Mouse (Mus musculus) forebrain, postnatal 0 days (tissue): ENCODE measurements at regions not wholly inside any gene's neighbourhood (a gene's known extent, or its start where the extent isn't known, plus 50 kb on each side); places are given as distances from the start of the nearest gene placed in this dataset.

Source experiments
- ATAC-seq: fragments of 200-750 bp; cut with Nextera tagmentation; 2 replicates; pipeline ENCODE4 v1.8.0; 2017; ENCODE audit warnings: mild to moderate bottlenecking, moderate library complexity
- DNase-seq: peaks from one replicate; pipeline ENCODE4 v3.0.0-alpha.2; 2015
- H3K27ac ChIP-seq: fragments of 300-500 bp; sonication (generic); 2 replicates; pipeline ENCODE4 v1.5.1; 2014; ENCODE audit warnings: low read depth, mild to moderate bottlenecking, antibody characterized with exemption, low read length, moderate library complexity, mixed read lengths
- H3K27me3 ChIP-seq: fragments of 300-500 bp; sonication (generic); 2 replicates; pipeline ENCODE4 v1.6.1; 2014; ENCODE audit warnings: mild to moderate bottlenecking, low read length, mixed read lengths; ENCODE audit not compliant: insufficient read depth
- H3K36me3 ChIP-seq: fragments of 300-500 bp; sonication (generic); 2 replicates; pipeline ENCODE4 v1.6.1; 2014; ENCODE audit warnings: mild to moderate bottlenecking, moderate library complexity; ENCODE audit not compliant: insufficient read depth
- H3K4me1 ChIP-seq: fragments of 300-500 bp; sonication (generic); 2 replicates; pipeline ENCODE4 v1.6.1; 2014; ENCODE audit warnings: antibody characterized with exemption; ENCODE audit not compliant: insufficient read depth
- H3K4me2 ChIP-seq: fragments of 300-500 bp; sonication (generic); 2 replicates; pipeline ENCODE4 v1.6.1; 2014; ENCODE audit warnings: low read depth, mild to moderate bottlenecking, moderate library complexity
- H3K4me3 ChIP-seq: fragments of 300-500 bp; sonication (generic); 2 replicates; pipeline ENCODE4 v1.5.1; 2014; ENCODE audit warnings: low read depth, low read length, mixed read lengths
- H3K9ac ChIP-seq: fragments of 300-500 bp; sonication (generic); 2 replicates; pipeline ENCODE4 v1.6.1; 2014; ENCODE audit warnings: mild to moderate bottlenecking
- H3K9me3 ChIP-seq: fragments of 300-500 bp; sonication (generic); 2 replicates; pipeline ENCODE4 v1.6.1; 2016; ENCODE audit warnings: low read length
- CTCF ChIP-seq: sonication (generic); IDR thresholded peaks from 2 replicates; pipeline ENCODE4 v1.5.1; 2016; ENCODE audit warnings: antibody characterized with exemption, control low read depth, low read depth
- WGBS: fragments of 180-500 bp; shearing (Covaris S2); extraction: QIAGEN DNeasy Blood & Tissue Kit; methylation state at CpG from one replicate; pipeline ENCODE4 v1.1.7; 2014; 5-methylcytosine and 5-hydroxymethylcytosine counted together

DNA sequence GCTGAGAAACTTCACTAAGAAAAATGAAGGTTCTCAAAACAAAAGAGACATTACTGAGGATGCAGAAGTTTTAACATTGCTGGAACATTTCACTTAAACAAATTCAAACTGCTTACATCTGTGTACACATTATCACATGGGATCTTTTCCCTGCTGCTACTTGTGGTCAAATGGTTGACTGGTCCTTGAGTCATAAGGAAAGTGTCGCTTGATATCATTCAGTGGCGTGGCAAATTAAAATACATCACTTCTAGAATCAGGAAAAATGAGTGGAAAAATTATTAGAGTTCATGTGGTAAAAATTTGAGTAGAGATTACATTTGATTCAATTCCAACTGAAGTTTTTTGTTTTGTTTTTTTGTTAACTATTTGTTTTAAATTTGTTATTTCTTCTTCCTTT, 420.2 kb upstream of the Adgrl2 start:
- no peaks in the 10 kb centered on the region for H3K4me1 ChIP-seq
- no peak overlapping the region for H3K27ac ChIP-seq
- ATAC-seq (no peak), DNase-seq (no peak)
- 98% methylated on average over 2 of the region's 2 CpGs for WGBS
- H3K4me3 ChIP-seq = no peak overlapping the region
- no peak for TF ChIP-seq CTCF
- H3K27me3 ChIP-seq = no peaks in the 10 kb centered on the region
- H3K4me2 ChIP-seq = no peak overlapping the region
- no peaks in the 10 kb centered on the region for H3K36me3 ChIP-seq
- H3K9ac ChIP-seq = no peak overlapping the region
- H3K9me3 ChIP-seq = no peaks in the 10 kb centered on the region

DNA sequence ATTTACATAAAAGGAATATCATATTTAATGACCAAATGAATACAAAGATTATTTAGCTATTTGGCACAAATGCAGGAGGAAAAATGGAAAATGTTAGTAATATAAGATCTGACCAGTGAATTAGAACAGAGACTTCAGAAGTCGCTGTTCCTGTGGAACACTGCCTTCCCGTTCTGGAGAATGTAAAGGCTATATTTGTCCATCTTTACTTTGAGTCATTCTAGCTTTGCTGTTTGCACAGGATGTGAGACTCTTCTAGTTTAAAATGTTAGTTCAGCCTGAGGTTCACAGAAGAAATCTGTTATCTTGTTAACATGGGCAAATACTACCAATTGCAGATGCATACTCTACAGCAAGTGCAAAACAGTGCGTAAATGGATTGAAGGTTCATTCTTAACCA, 418.5 kb upstream of the Adgrl2 start:
- H3K9me3 ChIP-seq = no peaks in the 10 kb centered on the region
- no peak overlapping the region for H3K4me2 ChIP-seq
- 91% methylated on average over 3 of the region's 3 CpGs for WGBS
- H3K27me3 ChIP-seq = no peaks in the 10 kb centered on the region
- no peak overlapping the region for H3K27ac ChIP-seq
- H3K9ac ChIP-seq = no peak overlapping the region
- no peak overlapping the region for H3K4me3 ChIP-seq
- H3K4me1 ChIP-seq = no peaks in the 10 kb centered on the region
- DNase-seq = no peak
- no peak for ATAC-seq
- TF ChIP-seq CTCF = no peak
- H3K36me3 ChIP-seq = no peaks in the 10 kb centered on the region

DNA sequence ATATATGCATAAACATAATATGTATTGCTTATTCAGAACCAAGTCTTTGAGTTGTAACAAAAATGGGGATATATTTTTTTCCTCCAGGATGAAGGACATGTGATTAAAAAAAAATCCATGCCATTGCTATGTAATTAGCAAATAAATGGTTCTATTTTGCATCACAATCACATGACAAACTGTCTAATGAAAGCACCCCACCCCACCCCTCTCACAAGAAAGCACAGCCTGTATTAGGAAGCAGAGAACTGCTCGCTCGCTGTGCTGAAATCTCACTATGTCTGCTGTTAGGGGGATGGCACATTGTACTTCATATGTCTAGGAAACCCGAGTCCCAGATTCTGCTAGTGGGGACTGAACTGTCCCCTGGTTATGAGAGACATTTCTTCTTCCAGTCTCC, 415.5 kb upstream of the Adgrl2 start:
- Histone ChIP-seq H3K9ac (no peak overlapping the region), H3K36me3 (no peaks in the 10 kb centered on the region), H3K9me3 (no peaks in the 10 kb centered on the region), H3K4me1 (no peaks in the 10 kb centered on the region), H3K27ac (no peak overlapping the region), H3K4me3 (no peak overlapping the region), H3K4me2 (no peak overlapping the region), H3K27me3 (no peaks in the 10 kb centered on the region)
- no peak for ATAC-seq
- DNase-seq = no peak
- 37% methylated on average over 3 of the region's 3 CpGs for WGBS
- no peak for TF ChIP-seq CTCF

DNA sequence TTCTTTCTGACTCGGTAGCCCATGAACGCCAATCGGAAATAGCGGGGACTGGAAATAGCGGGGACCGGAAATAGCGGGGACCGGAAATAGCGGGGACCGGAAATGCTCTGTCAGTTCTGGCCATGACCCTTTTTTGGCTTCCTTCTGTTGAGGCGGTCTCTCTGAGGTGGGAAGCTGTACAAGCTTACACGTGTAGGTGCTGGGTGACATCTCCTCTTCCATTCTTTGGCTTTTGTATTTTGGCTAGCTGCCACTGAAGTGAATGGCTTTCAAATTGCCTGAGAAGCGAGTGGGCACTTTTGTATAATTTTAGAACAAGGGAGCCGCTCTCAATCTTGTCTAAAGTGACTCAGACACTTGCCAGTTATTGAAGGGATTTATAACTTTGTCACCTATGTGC, 414.3 kb upstream of the Adgrl2 start:
- DNase-seq (no peak), ATAC-seq (no peak)
- Histone ChIP-seq H3K27me3 (no peaks in the 10 kb centered on the region), H3K4me1 (no peaks in the 10 kb centered on the region), H3K4me3 (no peak overlapping the region), H3K27ac (no peak overlapping the region), H3K9me3 (no peaks in the 10 kb centered on the region), H3K36me3 (no peaks in the 10 kb centered on the region), H3K9ac (no peak overlapping the region), H3K4me2 (no peak overlapping the region)
- TF ChIP-seq CTCF = no peak
- 84% methylated on average over 14 of the region's 14 CpGs for WGBS

DNA sequence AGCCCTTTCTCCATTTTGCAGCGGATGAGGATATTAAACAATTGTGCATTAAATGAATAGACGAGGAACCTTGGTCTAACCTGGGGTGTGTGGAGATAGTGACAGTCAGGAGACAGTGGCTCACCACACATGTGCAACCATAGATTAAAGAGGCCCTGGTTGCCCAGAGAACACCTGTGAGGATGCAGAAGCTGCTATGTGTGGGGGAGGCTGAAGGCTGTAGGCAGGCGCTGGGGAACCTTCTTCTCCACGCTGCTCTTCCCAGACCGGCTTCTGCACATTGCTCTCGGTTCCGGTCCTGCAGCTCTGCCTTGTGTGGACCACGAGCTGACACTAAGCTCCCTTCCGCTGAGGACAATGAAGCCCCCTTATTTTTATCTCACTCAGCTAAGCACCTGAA, 412.1 kb upstream of the Adgrl2 start:
- 55% methylated on average over 9 of the region's 9 CpGs for WGBS

DNA sequence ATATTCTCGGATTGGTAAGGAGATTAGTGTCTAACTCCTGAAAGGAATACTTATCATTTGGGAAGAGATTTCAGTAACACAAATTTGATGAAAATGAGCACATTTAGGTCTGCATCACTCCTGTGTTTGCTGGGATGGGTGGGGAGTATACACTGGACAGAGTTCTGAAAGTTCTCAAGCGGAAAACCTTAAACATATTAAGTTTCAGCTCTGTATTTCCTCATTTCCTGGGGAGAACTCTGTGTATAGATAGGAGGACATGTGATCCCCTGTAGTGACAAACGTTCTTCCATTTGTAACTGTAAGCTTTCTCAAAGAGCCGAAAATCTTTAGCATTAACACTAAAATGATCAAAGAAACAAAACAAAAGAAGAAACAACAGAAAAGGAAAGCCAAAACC, 404.7 kb upstream of the Adgrl2 start:
- WGBS = 70% methylated on average over 4 of the region's 4 CpGs
- Histone ChIP-seq H3K4me2 (no peak overlapping the region), H3K27me3 (no peaks in the 10 kb centered on the region), H3K9ac (no peak overlapping the region), H3K4me3 (no peak overlapping the region), H3K36me3 (no peaks in the 10 kb centered on the region), H3K9me3 (no peaks in the 10 kb centered on the region), H3K4me1 (no peaks in the 10 kb centered on the region), H3K27ac (no peak overlapping the region)
- TF ChIP-seq CTCF = no peak
- DNase-seq (no peak), ATAC-seq (no peak)

More for the DNA sequence above, 412.1 kb upstream of the Adgrl2 start:
- no peaks in the 10 kb centered on the region for H3K27me3 ChIP-seq
- H3K4me1 ChIP-seq = no peaks in the 10 kb centered on the region
- no peak overlapping the region for H3K27ac ChIP-seq
- no peak overlapping the region for H3K4me3 ChIP-seq
- no peak overlapping the region for H3K4me2 ChIP-seq
- no peak overlapping the region for H3K9ac ChIP-seq
- ATAC-seq (no peak), DNase-seq (no peak)
- no peaks in the 10 kb centered on the region for H3K9me3 ChIP-seq
- H3K36me3 ChIP-seq = no peaks in the 10 kb centered on the region
- TF ChIP-seq CTCF = no peak

DNA sequence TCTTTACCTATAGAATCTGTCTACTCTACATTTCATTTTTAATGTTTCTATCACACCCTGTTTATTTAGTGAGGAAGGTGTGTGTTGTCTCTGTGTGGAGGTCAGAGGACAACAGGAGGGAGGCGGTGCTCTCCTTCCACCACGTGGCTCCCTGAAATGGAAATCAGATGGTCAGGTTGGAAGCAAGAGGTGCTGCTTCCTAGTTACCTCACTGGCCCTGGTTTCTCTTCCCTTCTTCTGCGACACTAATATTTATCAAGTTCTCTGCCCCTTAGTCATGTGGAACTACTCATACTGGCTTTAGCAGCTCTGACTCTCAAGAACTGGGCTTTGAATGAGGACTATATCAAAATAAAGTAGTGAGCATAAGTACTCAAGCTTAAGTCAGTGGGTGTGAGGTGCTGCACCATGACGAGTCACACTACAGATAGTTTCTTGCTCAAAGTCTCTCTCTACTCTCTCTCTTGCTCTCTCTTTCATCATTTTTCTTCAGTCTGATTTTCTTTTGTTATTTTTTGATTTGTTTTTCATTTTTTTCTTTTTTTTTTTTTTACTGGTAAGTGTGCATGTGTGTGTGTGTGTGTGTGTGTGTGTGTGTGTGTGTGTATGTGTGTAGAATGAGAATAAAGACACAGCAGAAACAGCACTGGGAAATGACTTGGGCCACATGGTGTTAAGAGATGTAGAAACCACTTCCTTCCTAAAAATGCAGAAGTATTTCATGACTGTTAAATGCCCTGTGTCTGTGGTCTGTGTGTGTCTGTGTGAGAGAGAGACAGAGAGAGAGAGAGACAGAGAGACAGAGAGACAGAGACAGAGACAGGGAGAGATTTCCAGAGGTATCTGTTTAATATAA, 403.2 kb upstream of the Adgrl2 start:
- Histone ChIP-seq H3K27ac (no peak overlapping the region), H3K36me3 (no peaks in the 10 kb centered on the region), H3K9ac (no peak overlapping the region), H3K4me3 (no peak overlapping the region), H3K4me1 (no peaks in the 10 kb centered on the region), H3K27me3 (no peaks in the 10 kb centered on the region), H3K4me2 (no peak overlapping the region), H3K9me3 (no peaks in the 10 kb centered on the region)
- ATAC-seq = no peak
- WGBS = 78% methylated on average over 4 of the region's 4 CpGs
- DNase-seq = no peak
- no peak for TF ChIP-seq CTCF
